Mouse (Mus musculus): ENCODE results near the gene Cntnap2.

Cntnap2 gene

GRCm38 (mm10) chr6:46263171-46263570, 1204.0 kb downstream of the Cntnap2 start:
- H3K4me3 ChIP-seq (replicated peaks; ENCODE audit: low read length) = no peak overlapping the region
- H3K9me3 ChIP-seq (ENCODE audit: low read length) = no peaks in the 10 kb centered on the region
- H3K4me1 ChIP-seq (replicated peaks; ENCODE audit: low read depth, low read length) = no peaks in the 10 kb centered on the region
- no peaks in the 10 kb centered on the region for H3K36me3 ChIP-seq (ENCODE audit: insufficient read depth, low read length)
- no peaks in the 10 kb centered on the region for H3K27me3 ChIP-seq (ENCODE audit: insufficient read depth, low read length)
- TF ChIP-seq CTCF (conservative IDR thresholded peaks at IDR 0.05; ENCODE audit: low read length) (no peak), POU5F1 (IDR thresholded peaks at IDR 0.05; ENCODE audit: borderline replicate concordance, low read length) (no peak), NANOG (IDR thresholded peaks at IDR 0.05; ENCODE audit: borderline replicate concordance, low read length) (no peak)

- H3K27me3 ChIP-seq (ENCODE audit: insufficient read depth, low read length) = no peaks in the 10 kb centered on the region
- H3K9me3 ChIP-seq (ENCODE audit: low read length) = no peaks in the 10 kb centered on the region
- no peaks in the 10 kb centered on the region for H3K4me1 ChIP-seq (replicated peaks; ENCODE audit: low read depth, low read length)
- no peak overlapping the region for H3K4me3 ChIP-seq (replicated peaks; ENCODE audit: low read length)
- no peaks in the 10 kb centered on the region for H3K36me3 ChIP-seq (ENCODE audit: insufficient read depth, low read length)
- no peak for TF ChIP-seq POU5F1 (IDR thresholded peaks at IDR 0.05; ENCODE audit: borderline replicate concordance, low read length)
- TF ChIP-seq NANOG (IDR thresholded peaks at IDR 0.05; ENCODE audit: borderline replicate concordance, low read length) = no peak
- no peak for TF ChIP-seq CTCF (conservative IDR thresholded peaks at IDR 0.05; ENCODE audit: low read length)
Measured at GRCm38 (mm10) chr6:46346946-46347345, 1287.8 kb downstream of the Cntnap2 start.

GRCm38 (mm10) chr6:46361091-46361490, 1301.9 kb downstream of the Cntnap2 start:
- Histone ChIP-seq H3K27me3 (ENCODE audit: insufficient read depth, low read length) (no peaks in the 10 kb centered on the region), H3K9me3 (ENCODE audit: low read length) (no peaks in the 10 kb centered on the region), H3K36me3 (ENCODE audit: insufficient read depth, low read length) (no peaks in the 10 kb centered on the region), H3K4me1 (replicated peaks; ENCODE audit: low read depth, low read length) (no peaks in the 10 kb centered on the region), H3K4me3 (replicated peaks; ENCODE audit: low read length) (no peak overlapping the region)
- TF ChIP-seq NANOG (IDR thresholded peaks at IDR 0.05; ENCODE audit: borderline replicate concordance, low read length) (no peak), POU5F1 (IDR thresholded peaks at IDR 0.05; ENCODE audit: borderline replicate concordance, low read length) (no peak), CTCF (conservative IDR thresholded peaks at IDR 0.05; ENCODE audit: low read length) (no peak)

GRCm38 (mm10) chr6:46362156-46362555, 1303.0 kb downstream of the Cntnap2 start:
- H3K27me3 ChIP-seq (ENCODE audit: insufficient read depth, low read length) = no peaks in the 10 kb centered on the region
- H3K4me3 ChIP-seq (replicated peaks; ENCODE audit: low read length) = no peak overlapping the region
- no peaks in the 10 kb centered on the region for H3K36me3 ChIP-seq (ENCODE audit: insufficient read depth, low read length)
- H3K9me3 ChIP-seq (ENCODE audit: low read length) = no peaks in the 10 kb centered on the region
- TF ChIP-seq NANOG (IDR thresholded peaks at IDR 0.05; ENCODE audit: borderline replicate concordance, low read length) = no peak
- no peak for TF ChIP-seq CTCF (conservative IDR thresholded peaks at IDR 0.05; ENCODE audit: low read length)
- TF ChIP-seq POU5F1 (IDR thresholded peaks at IDR 0.05; ENCODE audit: borderline replicate concordance, low read length) = no peak
- H3K4me1 ChIP-seq (replicated peaks; ENCODE audit: low read depth, low read length) = no peaks in the 10 kb centered on the region

- no peaks in the 10 kb centered on the region for H3K9me3 ChIP-seq (ENCODE audit: low read length)
- H3K27me3 ChIP-seq (ENCODE audit: insufficient read depth, low read length) = no peaks in the 10 kb centered on the region
- no peak for TF ChIP-seq POU5F1 (IDR thresholded peaks at IDR 0.05; ENCODE audit: borderline replicate concordance, low read length)
- TF ChIP-seq CTCF (conservative IDR thresholded peaks at IDR 0.05; ENCODE audit: low read length) = no peak
- TF ChIP-seq NANOG (IDR thresholded peaks at IDR 0.05; ENCODE audit: borderline replicate concordance, low read length) = no peak
- H3K4me3 ChIP-seq (replicated peaks; ENCODE audit: low read length) = no peak overlapping the region
- H3K4me1 ChIP-seq (replicated peaks; ENCODE audit: low read depth, low read length) = no peaks in the 10 kb centered on the region
- H3K36me3 ChIP-seq (ENCODE audit: insufficient read depth, low read length) = no peaks in the 10 kb centered on the region
Measured at GRCm38 (mm10) chr6:46398725-46399589, 1339.8 kb downstream of the Cntnap2 start.

- H3K4me3 ChIP-seq (replicated peaks; ENCODE audit: low read length) = no peak overlapping the region
- no peaks in the 10 kb centered on the region for H3K27me3 ChIP-seq (ENCODE audit: insufficient read depth, low read length)
- no peaks in the 10 kb centered on the region for H3K9me3 ChIP-seq (ENCODE audit: low read length)
- no peaks in the 10 kb centered on the region for H3K36me3 ChIP-seq (ENCODE audit: insufficient read depth, low read length)
- TF ChIP-seq POU5F1 (IDR thresholded peaks at IDR 0.05; ENCODE audit: borderline replicate concordance, low read length) (no peak), NANOG (IDR thresholded peaks at IDR 0.05; ENCODE audit: borderline replicate concordance, low read length) (no peak)
- H3K4me1 ChIP-seq (replicated peaks; ENCODE audit: low read depth, low read length) = no peaks in the 10 kb centered on the region
Measured at GRCm38 (mm10) chr6:46414154-46414553, 1355.0 kb downstream of the Cntnap2 start.

GRCm38 (mm10) chr6:46414562-46414961, 1355.4 kb downstream of the Cntnap2 start:
- no peaks in the 10 kb centered on the region for H3K36me3 ChIP-seq (ENCODE audit: insufficient read depth, low read length)
- H3K9me3 ChIP-seq (ENCODE audit: low read length) = no peaks in the 10 kb centered on the region
- H3K27me3 ChIP-seq (ENCODE audit: insufficient read depth, low read length) = no peaks in the 10 kb centered on the region
- H3K4me3 ChIP-seq (replicated peaks; ENCODE audit: low read length) = no peak overlapping the region
- TF ChIP-seq NANOG (IDR thresholded peaks at IDR 0.05; ENCODE audit: borderline replicate concordance, low read length) = no peak
- no peak for TF ChIP-seq CTCF (conservative IDR thresholded peaks at IDR 0.05; ENCODE audit: low read length)
- no peak for TF ChIP-seq POU5F1 (IDR thresholded peaks at IDR 0.05; ENCODE audit: borderline replicate concordance, low read length)
- H3K4me1 ChIP-seq (replicated peaks; ENCODE audit: low read depth, low read length) = no peaks in the 10 kb centered on the region

GRCm38 (mm10) chr6:46419827-46420226, 1360.7 kb downstream of the Cntnap2 start:
- no peaks in the 10 kb centered on the region for H3K27me3 ChIP-seq (ENCODE audit: insufficient read depth, low read length)
- no peak overlapping the region for H3K4me3 ChIP-seq (replicated peaks; ENCODE audit: low read length)
- TF ChIP-seq CTCF (conservative IDR thresholded peaks at IDR 0.05; ENCODE audit: low read length) = no peak
- no peak for TF ChIP-seq POU5F1 (IDR thresholded peaks at IDR 0.05; ENCODE audit: borderline replicate concordance, low read length)
- TF ChIP-seq NANOG (IDR thresholded peaks at IDR 0.05; ENCODE audit: borderline replicate concordance, low read length) = no peak
- no peaks in the 10 kb centered on the region for H3K4me1 ChIP-seq (replicated peaks; ENCODE audit: low read depth, low read length)
- H3K36me3 ChIP-seq (ENCODE audit: insufficient read depth, low read length) = no peaks in the 10 kb centered on the region
- no peaks in the 10 kb centered on the region for H3K9me3 ChIP-seq (ENCODE audit: low read length)
